Mouse (Mus musculus): ENCODE data around the gene Hacl1.

DNA sequence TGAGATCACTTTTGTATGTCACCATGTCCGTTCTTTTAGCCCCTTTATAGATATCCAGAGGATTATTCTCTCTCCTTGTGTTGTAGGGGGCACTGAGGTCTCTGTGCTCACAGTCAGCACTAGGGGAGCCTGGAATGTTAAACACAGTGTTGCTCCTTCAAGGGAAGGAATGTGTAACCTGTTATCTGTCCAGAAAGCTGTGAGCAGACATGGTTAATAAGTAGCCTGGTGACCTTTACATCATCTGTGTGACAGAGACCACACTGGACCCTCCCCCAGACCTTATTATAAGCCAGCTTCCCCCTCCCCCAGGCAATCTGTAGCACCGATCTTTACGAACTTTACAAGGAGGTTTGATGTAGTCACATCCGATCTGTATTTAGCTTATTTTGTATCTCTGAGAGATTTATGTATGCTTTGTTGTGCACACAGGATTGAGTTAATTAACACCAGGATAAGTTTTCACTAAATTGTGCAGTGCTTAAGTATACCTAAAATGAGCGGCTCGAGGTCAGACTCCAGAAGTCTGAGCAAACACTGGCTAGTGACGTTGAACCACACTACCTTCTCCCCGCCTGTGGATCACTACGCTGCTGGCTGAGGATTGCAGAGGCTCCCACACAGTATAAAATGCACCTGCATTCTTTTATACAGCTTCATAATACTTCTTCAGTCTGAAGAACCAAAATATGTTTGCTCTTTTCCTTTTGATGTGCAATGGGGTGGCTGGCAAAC, 75.4 kb downstream of the Hacl1 start:
- TF ChIP-seq CTCF (IDR thresholded peaks at IDR 0.05; ENCODE audit: control insufficient read depth, insufficient read depth, low read length) (no peak), POLR2A (IDR thresholded peaks at IDR 0.05; ENCODE audit: borderline replicate concordance, control insufficient read depth, low read depth, low read length) (no peak)
